Mouse (Mus musculus): ENCODE measurements around the gene Rbfox2. TPM values are rescaled to one million over a fixed set of nuclear protein-coding genes. Genes with fewer than 3 reads are reported as not detected.

The Rbfox2 gene
- polyA plus RNA-seq, 2 experiments, result 94.7 to 189 TPM

DNA sequence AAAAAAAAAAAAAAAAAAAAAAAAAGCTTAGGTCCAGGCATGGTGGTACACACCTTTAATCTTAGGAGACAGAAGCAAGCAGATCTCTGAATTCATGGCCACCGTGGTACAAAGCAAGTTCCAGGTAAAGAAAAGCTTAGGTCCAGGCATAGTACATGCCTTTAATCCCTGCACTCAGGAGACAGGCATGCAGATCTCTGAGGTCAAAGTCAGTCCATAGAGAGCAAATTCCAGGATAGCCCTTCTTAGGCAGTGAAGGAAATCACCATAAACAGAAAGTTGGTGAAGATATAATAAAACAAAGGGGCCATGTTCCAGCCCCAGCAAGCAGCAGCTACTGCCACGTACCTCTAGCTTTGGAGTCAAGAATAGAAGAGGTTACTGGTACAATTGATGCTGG lies 44.0 kb downstream of the Rbfox2 start:
- Histone ChIP-seq H3K9ac (ENCODE audit: low read depth, low read length, severe bottlenecking) (no peak overlapping the region), H3K27ac (replicated peaks; ENCODE audit: low read depth, low read length) (no peak overlapping the region), H3K4me3 (replicated peaks; ENCODE audit: low read length) (no peak overlapping the region), H3K36me3 (ENCODE audit: control insufficient read depth, insufficient read depth, low read length) (peaks cover 2% of the 10 kb centered on the region; the same call in 1 of the 2 replicates), H3K4me1 (ENCODE audit: control insufficient read depth, insufficient read depth, low read length) (peaks cover 32% of the 10 kb centered on the region), H3K9me3 (ENCODE audit: control insufficient read depth, low read length) (no peaks in the 10 kb centered on the region), H3K27me3 (ENCODE audit: control insufficient read depth, insufficient read depth, low read length) (no peaks in the 10 kb centered on the region), H3K4me2 (replicated peaks; ENCODE audit: low read depth, low read length, severe bottlenecking) (no peak overlapping the region)
- 88% methylated on average over 2 of the region's 2 CpGs for WGBS
- ATAC-seq (ENCODE audit: low FRiP score, low read depth) (no peak), DNase-seq (ENCODE audit: low spot score) (no peak)
- TF ChIP-seq POLR2A (IDR thresholded peaks at IDR 0.05; ENCODE audit: borderline replicate concordance, extremely low read depth, insufficient read depth, insufficient read length), result no peak

DNA sequence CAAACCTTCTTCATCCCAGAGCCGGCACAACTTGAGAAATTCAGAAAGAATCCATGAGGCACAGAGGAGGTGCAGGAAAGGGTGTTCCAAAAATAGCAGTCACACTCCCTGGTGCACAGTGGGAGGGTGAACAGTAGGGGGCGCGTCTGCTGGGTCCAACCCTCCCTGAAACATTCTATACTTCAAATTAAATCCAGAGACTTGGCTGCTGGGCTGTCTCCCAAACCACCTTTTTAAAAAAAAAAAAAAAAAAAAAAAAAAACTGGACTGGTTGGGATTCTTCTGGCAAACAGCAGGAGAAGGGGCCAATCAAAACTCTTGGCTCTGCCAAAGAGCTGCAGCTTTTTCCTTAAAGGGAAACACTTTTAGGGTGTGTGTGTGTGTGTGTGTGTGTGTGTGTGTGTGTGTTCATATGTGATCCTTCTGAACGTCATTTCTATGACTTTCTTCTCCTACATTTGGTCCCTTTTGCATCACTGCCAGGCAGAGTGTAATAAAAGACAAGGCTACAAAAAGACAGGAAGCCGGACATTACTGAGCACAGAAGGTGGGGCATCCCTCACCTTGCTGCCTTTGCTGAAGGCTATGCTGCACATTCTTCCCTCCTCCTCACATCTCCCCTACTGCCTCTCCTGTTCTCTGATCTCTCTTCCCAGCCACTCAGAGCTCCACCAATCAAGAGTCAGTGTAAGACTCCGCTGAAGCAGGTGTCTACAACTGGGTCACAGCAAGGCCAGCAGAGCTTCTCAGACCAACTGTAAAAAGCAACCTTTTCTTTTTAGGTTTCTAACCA lies 49.2 kb downstream of the Rbfox2 start:
- H3K4me1 ChIP-seq (ENCODE audit: control insufficient read depth, insufficient read depth, low read length), result peaks cover 58% of the 10 kb centered on the region
- WGBS, result 5% methylated on average over 6 of the region's 6 CpGs
- H3K4me2 ChIP-seq (replicated peaks; ENCODE audit: low read depth, low read length, severe bottlenecking), result peak overlapping the region; percentile 38

DNA sequence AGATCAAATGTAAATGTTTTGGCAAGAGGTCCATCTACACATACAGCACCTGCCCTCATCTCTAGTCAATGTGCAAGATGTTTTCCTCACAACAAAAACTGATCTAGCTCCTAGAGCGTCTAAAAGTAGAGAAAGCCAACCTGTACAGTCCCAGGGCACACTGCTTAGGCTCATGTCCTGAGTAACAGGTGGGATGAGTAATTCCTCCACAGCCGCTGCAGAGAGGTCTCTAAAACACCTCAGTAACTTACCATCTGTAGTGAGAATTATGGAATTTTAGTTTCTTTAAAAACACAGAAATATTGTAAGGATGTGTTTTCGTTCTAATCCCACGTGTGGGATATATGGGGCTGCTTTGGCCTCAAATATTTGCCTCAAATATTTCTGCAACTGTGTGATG lies 50.0 kb downstream of the Rbfox2 start:
- Histone ChIP-seq H3K4me2 (replicated peaks; ENCODE audit: low read depth, low read length, severe bottlenecking) (peak overlapping the region; percentile 38), H3K4me3 (replicated peaks; ENCODE audit: low read length) (no peak overlapping the region), H3K4me1 (ENCODE audit: control insufficient read depth, insufficient read depth, low read length) (peaks cover 66% of the 10 kb centered on the region), H3K9me3 (ENCODE audit: control insufficient read depth, low read length) (no peaks in the 10 kb centered on the region), H3K27ac (replicated peaks; ENCODE audit: low read depth, low read length) (peak overlapping the region; percentile 74), H3K9ac (ENCODE audit: low read depth, low read length, severe bottlenecking) (no peak overlapping the region), H3K27me3 (ENCODE audit: control insufficient read depth, insufficient read depth, low read length) (no peaks in the 10 kb centered on the region), H3K36me3 (ENCODE audit: control insufficient read depth, insufficient read depth, low read length) (no peaks in the 10 kb centered on the region)
- no peak for DNase-seq (ENCODE audit: low spot score)
- no peak for ATAC-seq (ENCODE audit: low FRiP score, low read depth)
- TF ChIP-seq POLR2A (IDR thresholded peaks at IDR 0.05; ENCODE audit: borderline replicate concordance, extremely low read depth, insufficient read depth, insufficient read length), result no peak
- WGBS, result 50% methylated on average over 4 of the region's 4 CpGs

More for the DNA sequence above, 49.2 kb downstream of the Rbfox2 start:
- H3K36me3 ChIP-seq (ENCODE audit: control insufficient read depth, insufficient read depth, low read length), result 0 out of 2 replicates have a peak, but pooled peaks cover 2% of the 10 kb centered on the region
- H3K4me3 ChIP-seq (replicated peaks; ENCODE audit: low read length), result 0 out of 2 replicates have a peak overlapping the region, but pooled peaks have one; percentile 2
- no peak overlapping the region for H3K9ac ChIP-seq (ENCODE audit: low read depth, low read length, severe bottlenecking)
- no peaks in the 10 kb centered on the region for H3K9me3 ChIP-seq (ENCODE audit: control insufficient read depth, low read length)
- no peaks in the 10 kb centered on the region for H3K27me3 ChIP-seq (ENCODE audit: control insufficient read depth, insufficient read depth, low read length)
- DNase-seq (ENCODE audit: low spot score) (peak; percentile 93), ATAC-seq (ENCODE audit: low FRiP score, low read depth) (peak; percentile 79)
- peak overlapping the region; percentile 77 for H3K27ac ChIP-seq (replicated peaks; ENCODE audit: low read depth, low read length)
- no peak for TF ChIP-seq POLR2A (IDR thresholded peaks at IDR 0.05; ENCODE audit: borderline replicate concordance, extremely low read depth, insufficient read depth, insufficient read length)

DNA sequence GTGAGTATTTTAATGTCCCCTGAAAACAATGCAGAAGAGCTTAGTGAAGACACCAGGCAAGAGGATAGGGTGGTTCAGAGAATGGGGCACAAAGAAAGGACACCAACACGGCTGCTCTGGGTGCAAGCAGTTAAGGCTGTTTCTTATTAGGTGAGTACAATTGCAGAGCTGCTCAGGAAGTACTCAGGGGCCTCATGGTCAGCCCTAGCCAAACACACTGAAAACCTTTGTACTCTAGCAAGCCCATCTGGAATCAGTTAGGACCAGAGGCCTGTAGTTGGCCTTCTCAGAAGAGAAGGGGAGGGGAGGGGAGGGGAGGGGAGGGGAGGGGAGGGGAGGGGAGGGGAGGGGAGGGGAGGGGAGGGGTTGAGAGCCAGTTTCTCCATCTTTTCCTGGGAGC lies 52.2 kb downstream of the Rbfox2 start:
- Histone ChIP-seq H3K27me3 (ENCODE audit: control insufficient read depth, insufficient read depth, low read length) (no peaks in the 10 kb centered on the region), H3K27ac (replicated peaks; ENCODE audit: low read depth, low read length) (peak overlapping the region; percentile 94), H3K36me3 (ENCODE audit: control insufficient read depth, insufficient read depth, low read length) (no peaks in the 10 kb centered on the region), H3K9ac (ENCODE audit: low read depth, low read length, severe bottlenecking) (no peak overlapping the region), H3K4me3 (replicated peaks; ENCODE audit: low read length) (no peak overlapping the region), H3K9me3 (ENCODE audit: control insufficient read depth, low read length) (no peaks in the 10 kb centered on the region), H3K4me2 (replicated peaks; ENCODE audit: low read depth, low read length, severe bottlenecking) (peak overlapping the region; percentile 36), H3K4me1 (ENCODE audit: control insufficient read depth, insufficient read depth, low read length) (peaks cover 66% of the 10 kb centered on the region)
- DNase-seq (ENCODE audit: low spot score) (peak; percentile 94), ATAC-seq (ENCODE audit: low FRiP score, low read depth) (peak; percentile 76)
- no peak for TF ChIP-seq POLR2A (IDR thresholded peaks at IDR 0.05; ENCODE audit: borderline replicate concordance, extremely low read depth, insufficient read depth, insufficient read length)
- WGBS, result 10% methylated on average over 1 of the region's 1 CpGs

DNA sequence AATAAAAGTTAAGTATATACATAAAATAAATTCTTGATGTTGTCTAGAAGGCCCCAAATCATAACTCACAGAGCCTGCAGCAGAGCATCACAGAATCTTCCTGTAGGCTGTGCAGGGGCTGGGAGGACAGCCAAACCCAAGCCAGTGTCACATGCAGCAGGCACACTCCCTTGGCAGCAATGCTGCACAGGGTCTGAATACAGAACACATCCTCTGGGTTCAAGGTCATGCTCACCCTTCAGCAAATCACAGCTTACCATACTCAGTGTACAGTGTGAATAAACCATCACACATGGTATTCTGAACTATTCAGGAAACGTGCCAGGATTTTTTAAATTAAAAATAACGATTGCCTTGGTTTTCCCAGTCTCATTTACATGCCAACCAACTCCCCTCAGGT lies 52.7 kb downstream of the Rbfox2 start:
- 18% methylated on average over 2 of the region's 2 CpGs for WGBS
- peak overlapping the region; percentile 36 for H3K4me2 ChIP-seq (replicated peaks; ENCODE audit: low read depth, low read length, severe bottlenecking)
- H3K27me3 ChIP-seq (ENCODE audit: control insufficient read depth, insufficient read depth, low read length), result no peaks in the 10 kb centered on the region
- peaks cover 61% of the 10 kb centered on the region for H3K4me1 ChIP-seq (ENCODE audit: control insufficient read depth, insufficient read depth, low read length)
- H3K27ac ChIP-seq (replicated peaks; ENCODE audit: low read depth, low read length), result peak overlapping the region; percentile 94
- peak overlapping the region; percentile 21; the same call in 1 of the 2 replicates for H3K9ac ChIP-seq (ENCODE audit: low read depth, low read length, severe bottlenecking)
- DNase-seq (ENCODE audit: low spot score), result peak; percentile 42
- no peaks in the 10 kb centered on the region for H3K36me3 ChIP-seq (ENCODE audit: control insufficient read depth, insufficient read depth, low read length)
- peak; percentile 39 for ATAC-seq (ENCODE audit: low FRiP score, low read depth)
- no peak for TF ChIP-seq POLR2A (IDR thresholded peaks at IDR 0.05; ENCODE audit: borderline replicate concordance, extremely low read depth, insufficient read depth, insufficient read length)
- H3K4me3 ChIP-seq (replicated peaks; ENCODE audit: low read length), result no peak overlapping the region
- H3K9me3 ChIP-seq (ENCODE audit: control insufficient read depth, low read length), result no peaks in the 10 kb centered on the region
